Mouse (Mus musculus) testis, adult 2 months (tissue): Measurements from ENCODE around the gene Catsperd. TPM values are rescaled to one million over a fixed set of nuclear protein-coding genes. Genes with fewer than 3 reads are reported as not detected.

Experiments
- H3K27ac ChIP-seq: fragments of 200-500 bp; 2 replicates; pipeline ENCODE4 v1.5.1; 2012; ENCODE audit warnings: low read depth, low read length; ENCODE audit not compliant: control insufficient read depth, insufficient read depth
- H3K27me3 ChIP-seq: fragments of 200-500 bp; 2 replicates; pipeline ENCODE4 v1.6.1; 2012; ENCODE audit warnings: mild to moderate bottlenecking, low read length, moderate library complexity; ENCODE audit not compliant: control insufficient read depth, insufficient read depth
- H3K36me3 ChIP-seq: fragments of 200-500 bp; 2 replicates; pipeline ENCODE4 v1.6.1; 2012; ENCODE audit warnings: mild to moderate bottlenecking, low read length; ENCODE audit not compliant: control insufficient read depth, insufficient read depth
- H3K4me1 ChIP-seq: fragments of 200-500 bp; 2 replicates; pipeline ENCODE4 v1.6.1; 2012; ENCODE audit warnings: low read length; ENCODE audit not compliant: control insufficient read depth, insufficient read depth
- H3K4me3 ChIP-seq: fragments of 200-500 bp; 2 replicates; pipeline ENCODE4 v1.5.1; 2012; ENCODE audit warnings: low read depth, mild to moderate bottlenecking, low read length, moderate library complexity, mixed read lengths; ENCODE audit not compliant: control insufficient read depth
- CTCF ChIP-seq: fragments of 200-500 bp; IDR thresholded peaks from 2 replicates; pipeline ENCODE4 v1.5.1; 2012; ENCODE audit warnings: low read depth, mild to moderate bottlenecking, inconsistent platforms, low read length, moderate library complexity; ENCODE audit not compliant: control insufficient read depth, insufficient read depth, insufficient replicate concordance
- POLR2A ChIP-seq: fragments of 200-500 bp; IDR thresholded peaks from 2 replicates; pipeline ENCODE4 v1.6.1; 2012; ENCODE audit warnings: low read depth, mild to moderate bottlenecking, inconsistent platforms, low read length, moderate library complexity; ENCODE audit not compliant: control insufficient read depth
- polyA plus RNA-seq: library from polyadenylated mRNA; depleted of rRNA; stranded (reverse); fragments of >200 nt; gene quantifications from 2 replicates; pipeline ENCODE4 v1.2.3, GENCODE M21; 2012

The Catsperd gene
- polyA plus RNA-seq, 1 experiment, result 184 TPM

DNA sequence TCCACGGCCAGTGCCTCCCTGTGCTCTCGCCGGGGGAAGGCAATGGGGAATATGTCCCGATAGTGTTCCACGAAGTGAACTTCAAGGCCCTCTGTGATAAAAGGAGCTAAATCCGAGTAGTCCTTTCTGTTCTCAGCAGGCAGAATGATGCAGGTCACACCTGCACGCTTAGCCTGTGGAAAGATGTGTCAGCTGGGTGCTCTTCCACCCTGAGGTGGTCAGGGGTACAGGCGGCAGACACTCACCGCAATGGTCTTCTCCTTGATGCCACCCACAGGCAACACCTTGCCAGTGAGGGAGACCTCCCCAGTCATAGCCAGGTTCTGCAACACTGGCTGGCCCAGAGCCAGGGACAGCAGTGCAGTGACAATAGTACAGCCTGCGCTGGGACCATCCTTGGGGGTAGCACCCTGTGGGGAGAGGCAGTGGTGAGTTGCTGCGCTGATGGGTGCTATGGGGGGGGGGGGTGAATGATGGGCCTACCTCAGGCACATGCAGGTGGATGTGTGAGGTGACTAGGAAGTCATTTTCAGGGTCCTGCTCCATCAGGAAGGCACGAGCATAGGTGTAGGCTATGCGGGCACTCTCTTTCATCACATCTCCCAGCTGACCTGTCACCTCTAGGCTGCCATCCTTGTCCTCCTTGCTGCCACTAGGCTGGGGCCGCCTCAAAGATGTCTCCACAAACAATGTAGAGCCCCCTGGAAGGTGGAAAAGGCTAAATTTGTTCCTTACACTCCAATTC lies 13.4 kb upstream of the Catsperd start:
- Histone ChIP-seq H3K4me1 (peaks cover 12% of the 10 kb centered on the region), H3K27ac (no peak overlapping the region), H3K36me3 (no peaks in the 10 kb centered on the region), H3K4me3 (peak overlapping the region; percentile 88), H3K27me3 (no peaks in the 10 kb centered on the region)
- TF ChIP-seq POLR2A (0 out of 2 replicates have a peak, but pooled peaks have one; percentile 21), CTCF (0 out of 2 replicates have a peak, but pooled peaks have one; percentile 5)

DNA sequence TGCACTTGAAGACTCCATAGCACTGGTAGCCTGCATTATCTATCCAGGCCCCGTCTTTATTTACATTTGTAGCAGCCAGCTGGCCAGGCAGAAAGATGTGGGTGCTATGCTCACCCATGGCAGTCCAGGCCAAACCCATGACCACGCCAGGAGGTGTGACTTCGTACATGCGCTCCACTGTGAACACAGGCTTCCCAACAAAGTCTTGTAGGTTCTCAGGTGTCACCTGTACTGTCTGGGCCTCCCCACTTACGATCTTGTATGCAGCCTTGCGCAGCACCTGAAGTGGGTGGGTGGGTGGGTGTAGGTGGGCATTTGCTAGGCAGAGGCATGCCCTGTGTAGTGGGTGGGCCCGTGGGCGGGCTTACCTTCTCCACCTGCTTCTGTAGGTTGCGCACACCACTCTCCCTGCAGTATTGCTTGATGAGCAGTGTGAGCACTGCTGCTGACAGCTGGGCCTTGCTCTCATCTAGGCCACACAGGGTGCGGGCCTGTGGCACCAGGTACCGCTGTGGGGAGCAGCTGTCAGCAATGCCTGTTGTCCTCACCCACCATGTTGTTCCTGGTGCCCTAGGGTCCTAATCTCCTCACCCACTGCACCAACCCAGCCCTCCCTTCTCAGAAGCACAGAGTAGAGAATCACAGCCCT lies 12.7 kb upstream of the Catsperd start:
- no peak for TF ChIP-seq CTCF
- TF ChIP-seq POLR2A, result no peak
- Histone ChIP-seq H3K4me1 (peaks cover 9% of the 10 kb centered on the region), H3K27ac (no peak overlapping the region), H3K36me3 (no peaks in the 10 kb centered on the region; the same call in 1 of the 2 replicates), H3K27me3 (no peaks in the 10 kb centered on the region), H3K4me3 (no peak overlapping the region)

DNA sequence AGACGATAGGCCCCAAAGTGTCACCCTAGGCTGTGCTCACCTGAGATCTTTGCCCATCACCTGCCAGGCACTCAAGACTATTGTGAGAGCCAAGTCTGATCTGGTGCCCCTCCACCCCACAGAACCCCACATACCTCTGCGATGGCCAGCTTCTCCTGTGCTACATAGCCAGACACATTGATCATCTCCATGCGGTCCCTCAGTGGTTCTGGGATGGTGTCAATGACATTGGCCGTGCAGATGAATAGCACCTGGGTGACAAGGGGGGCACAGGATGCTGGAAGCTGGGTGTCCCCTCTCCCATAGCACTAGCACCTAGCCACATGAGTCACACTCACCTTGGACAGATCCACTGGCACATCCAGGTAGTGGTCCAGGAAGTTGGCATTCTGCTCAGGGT lies 12.2 kb upstream of the Catsperd start:
- H3K27me3 ChIP-seq, result no peaks in the 10 kb centered on the region
- H3K27ac ChIP-seq, result no peak overlapping the region
- H3K36me3 ChIP-seq, result no peaks in the 10 kb centered on the region; the same call in 1 of the 2 replicates
- H3K4me1 ChIP-seq, result peaks cover 7% of the 10 kb centered on the region
- no peak overlapping the region for H3K4me3 ChIP-seq
- TF ChIP-seq CTCF (no peak), POLR2A (no peak)

GRCm38 (mm10) chr17:56616725-56617124 lies 11.2 kb upstream of the Catsperd start:
- peaks cover 7% of the 10 kb centered on the region for H3K4me1 ChIP-seq
- no peak overlapping the region for H3K27ac ChIP-seq
- no peaks in the 10 kb centered on the region; the same call in 1 of the 2 replicates for H3K36me3 ChIP-seq
- H3K4me3 ChIP-seq, result no peak overlapping the region
- no peak for TF ChIP-seq CTCF
- no peak for TF ChIP-seq POLR2A
- H3K27me3 ChIP-seq, result no peaks in the 10 kb centered on the region

GRCm38 (mm10) chr17:56617628-56618027 lies 10.3 kb upstream of the Catsperd start:
- Histone ChIP-seq H3K4me3 (no peak overlapping the region), H3K27me3 (no peaks in the 10 kb centered on the region), H3K27ac (no peak overlapping the region), H3K4me1 (peaks cover 3% of the 10 kb centered on the region; the same call in 1 of the 2 replicates), H3K36me3 (no peaks in the 10 kb centered on the region; the same call in 1 of the 2 replicates)
- TF ChIP-seq CTCF (no peak), POLR2A (no peak)

GRCm38 (mm10) chr17:56625495-56625894 lies 2.4 kb upstream of the Catsperd start:
- no peak overlapping the region for H3K27ac ChIP-seq
- H3K4me1 ChIP-seq, result peaks cover 15% of the 10 kb centered on the region
- TF ChIP-seq CTCF, result no peak
- TF ChIP-seq POLR2A, result no peak
- H3K27me3 ChIP-seq, result no peaks in the 10 kb centered on the region
- H3K36me3 ChIP-seq, result no peaks in the 10 kb centered on the region; the same call in 1 of the 2 replicates
- no peak overlapping the region for H3K4me3 ChIP-seq

DNA sequence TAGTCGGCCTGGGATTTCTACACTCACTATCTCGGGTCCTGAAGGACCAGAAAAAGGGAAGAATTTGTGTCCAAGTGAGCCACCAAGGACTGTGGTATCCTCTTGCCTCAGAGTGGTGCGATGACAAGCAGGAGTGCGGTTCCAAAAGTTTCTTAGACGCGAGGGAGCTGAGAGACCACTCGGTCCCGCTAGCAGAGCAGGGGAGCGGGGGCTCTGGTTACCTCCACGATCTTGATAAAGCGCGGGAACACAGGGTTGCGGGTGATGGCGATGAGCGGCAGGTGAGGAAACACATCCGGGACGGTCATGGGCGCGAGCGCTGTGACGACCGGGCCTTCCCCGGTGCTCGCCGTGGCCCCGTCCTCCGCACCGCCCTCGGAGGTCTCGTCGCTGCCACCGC lies 1.7 kb upstream of the Catsperd start:
- Histone ChIP-seq H3K4me1 (peaks cover 15% of the 10 kb centered on the region), H3K4me3 (peak overlapping the region; percentile 93), H3K27me3 (no peaks in the 10 kb centered on the region), H3K36me3 (no peaks in the 10 kb centered on the region; the same call in 1 of the 2 replicates), H3K27ac (no peak overlapping the region; the same call in 1 of the 2 replicates)
- TF ChIP-seq CTCF, result no peak
- no peak for TF ChIP-seq POLR2A
